Mouse (Mus musculus) heart, postnatal 10 days (tissue): Measurements from ENCODE around the gene Zfp974. TPM values are rescaled to one million over a fixed set of nuclear protein-coding genes. Genes with fewer than 3 reads are reported as not detected.
A peak's percentile ranks its signal among the peaks of the same experiment; 100 is the strongest.
"Not testable (repeated sequence)": the region's sequence is repeated elsewhere in the genome, so short reads cannot be mapped to it uniquely, and the experiment has no call there.

ENCODE experiments used
- DNase-seq, 2 experiments: peaks; one replicate each; pipeline ENCODE4 v3.0.0; 2021
- intact Hi-C: fragments of 180-260 bp; cut with DNase I; formaldehyde crosslinking; loops from one replicate; pipeline ENCODE4 v1.15.1; 2025
- total RNA-seq, 2 experiments: library from RNA; stranded (reverse); gene quantifications; 2 replicates each; pipeline ENCODE4 v1.2.3; 2021

Gene Zfp974
- 1 to 10 TPM; 6.2 to 8.5 TPM for total RNA-seq

DNA sequence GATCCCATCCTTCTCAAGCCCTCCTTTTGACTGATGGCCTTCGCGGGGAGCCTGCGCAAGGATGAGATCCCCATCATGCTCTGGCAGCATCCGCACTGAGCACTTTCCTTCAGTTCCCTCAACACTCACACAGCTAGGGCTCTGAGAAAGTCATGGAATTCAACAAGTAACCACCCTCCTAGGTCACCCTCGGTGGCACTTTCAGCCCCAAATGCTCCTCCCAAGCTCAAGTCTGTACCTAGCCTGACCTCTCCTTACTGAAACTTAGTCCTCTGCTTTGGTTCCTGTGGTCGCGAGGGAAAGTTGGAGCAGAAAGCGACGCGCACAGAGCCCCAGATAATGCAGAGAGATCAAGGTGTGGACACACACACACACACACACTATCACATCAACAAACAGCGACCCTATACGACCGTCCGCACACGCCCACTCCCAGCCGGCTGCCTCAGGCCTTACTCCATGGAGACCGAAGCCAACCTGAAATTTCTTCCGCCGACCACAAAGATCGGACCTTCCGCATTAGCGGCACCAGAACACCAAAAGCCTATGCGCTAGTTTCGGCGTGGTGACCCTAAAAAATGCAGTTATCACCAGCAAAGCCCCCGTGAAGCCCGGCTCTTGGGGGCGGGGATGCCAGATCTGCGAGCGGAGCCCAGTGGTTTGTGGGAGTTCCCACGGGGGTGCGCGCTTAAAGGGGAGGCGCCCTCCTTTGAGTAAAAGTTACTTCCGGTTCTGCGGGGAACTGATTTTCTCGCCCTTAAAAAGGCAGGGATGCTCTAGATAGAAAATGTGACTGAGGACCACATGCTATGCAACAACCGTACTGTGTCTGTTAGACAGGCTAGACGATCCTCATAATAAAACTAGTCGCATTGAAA lies at the start of gene Zfp974:
TSS of gene Zfp974 (minus strand) at position 643 of the 878 bp plus-strand sequence.
- DNase-seq, result peak; percentile 68 to 74
- intact Hi-C loops, result loop anchor here (5.0 kb wide), 1 partner anchor 72 kb away; the partner anchor contains the start of gene Zfp607a

DNA sequence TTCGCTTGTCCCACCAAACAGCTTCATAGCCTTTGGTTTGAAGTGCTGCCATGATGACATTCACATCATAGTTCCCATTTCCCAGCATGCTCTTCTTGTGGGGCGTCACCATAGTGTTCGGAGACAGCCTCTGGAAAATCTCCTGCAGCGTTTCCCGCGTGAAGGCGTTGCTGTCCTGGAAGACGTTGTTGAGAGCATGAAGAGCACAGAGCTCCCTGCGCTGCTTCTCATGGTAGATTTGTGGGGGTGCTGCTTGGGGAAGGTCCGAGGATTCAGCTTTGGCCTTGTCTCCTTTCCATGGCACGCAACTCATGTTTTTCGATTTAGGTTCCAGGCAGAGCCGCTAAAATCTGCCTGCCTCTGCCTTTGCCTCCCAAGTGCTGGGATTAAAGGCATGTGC lies 20.2 kb upstream of the Zfp974 start:
- DNase-seq, intact Hi-C loops: not testable (repeated sequence)

DNA sequence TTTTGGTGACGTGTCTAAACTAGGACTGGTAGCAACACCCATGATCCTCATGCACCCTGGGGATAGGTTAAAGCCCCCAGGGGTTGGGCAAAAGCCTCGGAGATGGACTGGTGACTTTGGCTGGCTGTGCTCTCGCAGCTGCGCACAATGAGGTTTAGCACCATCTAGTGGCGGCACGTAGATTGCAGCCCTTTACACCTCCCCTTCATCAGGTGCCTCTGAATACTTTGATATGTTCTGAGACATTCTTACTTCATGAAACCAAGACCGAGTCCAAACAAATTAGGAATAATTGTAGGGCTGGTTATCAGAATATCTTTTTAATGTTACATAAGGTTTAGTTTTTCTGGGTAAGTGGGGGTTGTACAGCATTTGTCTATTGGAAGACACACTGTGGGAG lies 12.6 kb upstream of the Zfp974 start:
- intact Hi-C loops, result not testable (repeated sequence)
- DNase-seq, result peak; percentile 24 to 29

DNA sequence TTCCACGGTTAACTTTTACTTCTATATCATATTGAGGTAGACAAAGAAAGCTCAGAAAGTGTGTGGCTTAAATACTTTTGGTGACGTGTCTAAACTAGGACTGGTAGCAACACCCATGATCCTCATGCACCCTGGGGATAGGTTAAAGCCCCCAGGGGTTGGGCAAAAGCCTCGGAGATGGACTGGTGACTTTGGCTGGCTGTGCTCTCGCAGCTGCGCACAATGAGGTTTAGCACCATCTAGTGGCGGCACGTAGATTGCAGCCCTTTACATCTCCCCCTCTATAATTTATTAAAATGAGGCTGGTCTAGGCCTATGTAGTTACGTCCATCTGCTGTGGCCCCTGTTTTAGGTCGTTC lies 4.5 kb upstream of the Zfp974 start:
- not testable (repeated sequence) for DNase-seq
- intact Hi-C loops, result loop anchor here (2.0 kb wide), 2 partner anchors 207 to 243 kb away; no protein-coding TSS in a partner anchor

DNA sequence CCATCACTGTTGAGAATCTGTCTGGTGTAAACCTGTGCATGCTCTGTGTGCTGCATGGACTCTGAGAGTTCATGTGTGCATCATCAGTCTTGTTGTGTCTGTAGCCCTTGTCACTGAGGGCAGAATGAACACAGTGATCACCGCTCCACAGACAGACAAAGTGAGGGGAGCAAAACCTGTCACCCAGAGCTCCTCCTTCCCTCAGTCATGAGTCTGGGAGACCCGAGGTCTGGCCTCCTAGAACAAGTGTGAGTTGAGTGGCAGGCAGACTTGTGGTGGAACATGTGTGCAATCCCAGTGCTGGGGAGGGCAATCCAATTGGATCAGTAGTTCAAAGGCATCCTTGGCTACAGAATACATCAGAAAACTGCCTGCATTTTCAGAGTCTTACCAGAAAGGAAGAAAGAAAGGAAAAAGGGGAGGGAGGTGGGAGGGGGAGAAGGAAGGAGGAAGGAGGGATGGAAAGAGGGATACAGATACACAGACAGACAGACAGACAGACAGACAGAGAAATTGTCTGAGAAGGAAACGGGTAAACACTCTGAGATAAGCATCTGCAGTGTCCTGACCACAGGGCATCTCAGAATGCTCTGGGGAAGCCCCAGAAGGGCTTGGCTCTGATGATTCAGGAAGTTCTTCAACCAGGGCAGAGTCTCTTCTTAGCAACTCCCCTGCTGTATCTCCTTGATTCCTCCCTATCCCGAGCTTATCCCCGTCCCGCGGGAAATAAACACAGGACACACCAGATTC lies 4.0 kb upstream of the Zfp974 start:
- peak in 1 of 2 experiments; percentile 6 for DNase-seq
- intact Hi-C loops, result loop anchor here (2.0 kb wide), 2 partner anchors 206 to 242 kb away; no protein-coding TSS in a partner anchor

DNA sequence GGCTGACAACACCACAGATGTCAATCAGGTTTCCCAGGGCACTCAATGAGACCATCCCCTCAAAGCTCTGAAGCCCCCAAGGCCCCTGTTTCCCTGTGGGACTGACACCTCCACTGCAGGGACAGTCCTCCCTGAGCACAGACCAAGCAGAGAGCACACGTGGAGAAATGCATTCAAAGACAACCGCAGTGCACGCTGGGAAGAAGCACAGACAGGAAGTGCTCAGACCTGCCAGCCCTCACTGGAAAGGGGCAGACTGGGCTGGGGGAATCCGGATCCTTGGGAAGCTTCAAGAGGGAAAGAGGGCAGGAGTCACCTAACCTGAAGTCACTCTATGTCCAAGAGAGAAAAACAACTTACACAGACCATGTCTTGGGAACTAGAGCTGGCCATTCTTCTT lies 2.2 kb downstream of the Zfp974 start:
- intact Hi-C loops, result loop anchor here (5.0 kb wide), 1 partner anchor 70 kb away; the partner anchor contains the start of gene Zfp607a
- not testable (repeated sequence) for DNase-seq

DNA sequence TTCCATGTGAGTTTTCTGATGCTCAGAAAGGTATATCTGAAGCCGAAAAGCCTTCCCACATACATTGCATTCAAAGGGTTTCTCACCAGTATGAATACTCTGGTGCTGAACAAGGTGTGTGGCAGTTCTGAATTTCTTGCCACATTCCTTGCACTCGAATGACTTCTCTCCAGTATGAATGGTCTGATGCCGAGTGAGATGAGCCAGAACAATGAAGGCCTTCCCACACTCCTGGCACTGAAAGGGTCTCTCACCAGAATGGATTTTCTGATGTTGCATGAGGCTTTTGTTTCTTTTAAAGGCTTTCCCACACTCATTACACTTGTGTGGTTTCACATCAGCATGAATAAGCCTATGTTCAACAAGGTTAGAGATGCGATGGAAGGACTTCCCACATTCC lies 18.3 kb downstream of the Zfp974 start:
- DNase-seq, intact Hi-C loops: not testable (repeated sequence)

DNA sequence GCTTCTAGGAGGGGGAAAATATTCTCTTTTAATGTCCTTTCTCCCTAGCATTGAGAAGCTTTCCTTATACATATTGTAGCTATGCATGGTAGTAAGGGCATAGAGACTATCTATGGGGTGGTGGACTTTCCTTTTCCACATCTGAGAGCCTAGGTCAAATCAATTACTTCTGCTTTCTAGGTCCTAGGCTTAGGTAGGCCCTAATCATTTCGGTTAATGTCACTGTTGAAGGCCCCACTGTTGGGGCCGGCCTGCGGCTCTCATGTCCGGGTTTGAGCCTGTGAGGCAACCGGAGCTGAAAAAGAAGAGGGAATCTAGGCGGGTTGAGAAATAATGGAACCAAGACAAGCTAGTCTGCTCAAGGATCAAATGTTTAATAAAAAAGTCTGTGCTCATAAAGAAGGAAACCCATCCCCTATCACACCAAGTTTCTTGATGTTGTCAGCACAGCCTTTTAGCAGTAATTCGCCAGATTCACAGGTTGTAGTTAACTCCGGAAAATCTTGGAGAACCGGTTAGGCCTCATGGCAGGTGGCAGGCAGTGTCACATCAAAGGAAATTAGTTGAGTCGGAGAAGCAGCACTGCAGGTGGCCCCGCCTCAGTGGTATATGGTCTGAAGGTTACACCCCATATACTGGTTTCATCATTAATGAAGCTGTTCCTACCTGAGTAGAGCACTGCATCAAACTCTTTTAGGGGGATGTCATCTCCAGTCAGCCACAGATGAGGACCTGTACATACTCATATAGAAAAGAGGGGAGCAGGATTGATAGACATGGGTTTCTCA lies 24.0 kb downstream of the Zfp974 start:
- DNase-seq, result no peak
- intact Hi-C loops, result no loop called here

DNA sequence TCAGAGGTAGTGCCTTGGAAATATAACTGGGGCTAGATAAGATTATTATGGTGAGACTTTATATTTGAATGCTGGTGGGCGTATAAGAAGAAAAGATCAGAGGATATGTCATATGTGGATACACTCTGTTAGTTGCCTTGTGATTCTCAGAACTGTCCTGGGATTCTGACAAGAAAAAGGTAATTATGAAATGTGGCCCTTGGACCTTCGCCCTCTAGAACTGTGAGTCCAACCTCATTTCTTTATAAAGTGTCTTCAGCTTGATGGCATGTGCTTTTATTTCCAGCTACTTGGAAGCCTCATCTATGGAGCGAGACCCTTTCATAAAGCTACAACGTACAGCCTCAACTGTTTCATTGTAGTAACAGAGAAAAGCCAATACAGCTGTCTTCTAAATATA lies 28.7 kb downstream of the Zfp974 start:
- intact Hi-C loops, result no loop called here
- no peak for DNase-seq

DNA sequence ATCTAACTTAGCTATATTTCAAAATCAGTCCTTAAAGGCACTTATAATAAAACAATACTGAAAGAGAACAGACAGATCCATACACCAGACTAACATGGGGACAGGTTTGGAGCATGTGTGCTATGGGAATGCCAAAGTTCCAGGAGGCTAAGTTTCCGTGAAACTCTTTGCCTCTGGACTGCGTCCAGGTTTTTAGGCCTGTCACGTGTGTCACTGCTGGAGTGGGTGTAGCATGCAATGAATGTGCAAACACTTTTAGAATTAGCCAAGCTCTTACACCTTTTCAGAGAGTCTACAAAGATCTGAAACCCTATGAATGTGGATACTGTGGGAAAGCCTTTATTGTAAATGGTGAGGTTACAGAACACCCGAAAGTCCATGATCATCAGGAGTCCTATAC lies 47.5 kb downstream of the Zfp974 start:
- intact Hi-C loops, result no loop called here
- DNase-seq, result peak; percentile 8 to 31

DNA sequence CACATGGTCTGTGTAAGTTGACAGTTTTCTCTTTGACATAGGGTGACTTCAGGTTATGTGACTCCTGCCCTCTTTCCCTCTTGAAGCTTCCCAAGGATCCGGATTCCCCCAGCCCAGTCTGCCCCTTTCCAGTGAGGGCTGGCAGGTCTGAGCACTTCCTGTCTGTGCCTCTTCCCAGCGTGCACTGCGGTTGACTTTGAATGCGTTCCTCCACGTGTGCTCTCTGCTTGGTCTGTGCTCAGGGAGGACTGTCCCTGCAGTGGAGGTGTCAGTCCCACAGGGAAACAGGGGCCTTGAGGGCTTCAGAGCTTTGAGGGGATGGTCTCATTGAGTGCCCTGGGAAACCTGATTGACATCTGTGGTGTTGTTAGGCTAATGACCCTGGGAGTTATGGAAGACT lies 66.7 kb downstream of the Zfp974 start:
- DNase-seq, intact Hi-C loops: not testable (repeated sequence)

DNA sequence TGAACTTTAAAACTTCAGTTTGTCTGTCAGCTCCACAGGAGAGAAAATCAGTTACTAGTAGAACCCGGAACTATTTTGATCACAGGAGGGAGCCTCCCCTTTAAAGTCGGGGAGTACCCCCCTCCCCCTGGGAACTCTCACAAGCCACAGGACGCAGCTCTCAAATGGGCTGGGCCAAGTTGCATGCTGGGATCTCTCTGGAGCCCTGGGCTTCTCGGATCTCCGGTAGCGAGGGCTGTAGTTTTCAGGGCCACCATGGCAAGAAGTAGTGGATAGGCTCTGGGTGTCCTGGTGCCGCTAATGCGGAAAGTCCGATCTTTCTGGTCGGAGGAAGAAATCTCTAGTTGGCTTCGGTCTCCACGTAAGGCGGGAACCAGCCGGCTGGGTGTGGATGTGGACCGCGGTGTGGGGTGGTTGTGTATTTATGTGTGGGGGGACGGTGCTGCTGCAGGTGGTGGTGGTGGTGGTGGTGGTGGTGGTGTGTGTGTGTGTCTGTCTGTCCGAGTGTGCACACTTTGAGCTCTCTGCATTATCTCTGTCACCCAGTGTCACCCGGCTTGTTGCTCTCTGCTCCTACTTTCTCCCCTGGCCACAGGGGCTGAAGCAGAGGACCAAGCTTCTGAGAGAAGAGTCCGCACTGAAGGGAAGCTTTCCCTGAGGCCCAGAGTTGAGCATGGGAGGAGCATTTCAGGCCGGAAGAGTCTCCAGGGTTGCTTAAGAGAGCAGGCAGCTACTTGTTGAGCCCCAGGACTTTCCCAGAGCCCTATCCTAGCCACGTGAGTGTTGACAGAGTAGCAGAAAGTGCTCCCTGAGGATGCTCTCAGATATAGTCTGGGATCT lies 68.6 kb downstream of the Zfp974 start:
- peak; percentile 87 for DNase-seq
- intact Hi-C loops, result no loop called here

DNA sequence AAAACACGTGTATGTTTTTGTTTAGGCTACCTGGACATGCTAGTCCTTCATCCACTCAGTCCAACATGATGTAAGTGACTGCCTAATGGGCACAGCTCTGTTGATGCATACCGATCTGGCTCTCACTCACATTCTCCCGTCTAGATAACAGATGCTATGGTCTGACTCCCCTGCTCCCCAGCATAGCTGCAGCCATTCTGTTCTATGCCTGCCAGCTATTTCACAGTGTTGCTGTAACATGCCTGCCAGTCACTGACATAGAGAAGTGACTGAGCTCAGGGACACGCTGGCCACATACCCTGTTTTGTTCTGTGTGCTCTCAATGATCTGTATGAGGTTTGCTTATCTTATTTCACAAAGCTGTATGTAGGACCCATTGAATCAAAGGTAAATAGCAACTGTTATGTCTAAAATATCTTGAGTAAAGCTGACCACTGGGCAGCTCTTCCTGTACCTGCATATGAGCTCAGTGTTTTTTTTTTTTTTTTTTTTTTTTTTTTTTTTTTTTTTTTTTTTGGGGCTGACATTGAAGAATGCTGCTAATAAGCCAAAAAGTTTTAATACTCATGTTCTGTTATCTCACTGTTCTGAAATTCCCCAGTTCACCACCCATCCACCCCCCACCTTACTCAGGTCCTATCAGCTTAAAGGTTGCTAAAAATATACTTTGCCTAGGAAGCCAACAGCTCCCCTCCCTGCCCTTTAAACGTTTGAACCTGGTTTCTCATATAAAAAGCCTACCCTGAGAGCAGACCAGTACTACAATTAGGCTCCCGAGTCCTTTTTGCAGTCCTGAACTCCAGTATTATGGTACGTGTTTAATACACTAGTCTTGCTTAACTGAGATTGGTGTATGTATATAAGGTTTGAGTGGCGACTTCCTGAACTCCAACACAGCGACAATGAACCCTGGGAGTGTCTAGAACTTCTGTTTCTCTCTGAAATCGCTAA lies 69.7 kb downstream of the Zfp974 start:
- intact Hi-C loops, result loop anchor here (5.0 kb wide), 1 partner anchor 68 kb away; the partner anchor contains the start of gene Zfp974

More for the DNA sequence above, 69.7 kb downstream of the Zfp974 start:
- peak; percentile 37 to 45 for DNase-seq

Other genes starting within 250 kb of the Zfp974 start
- gene Zfp607b, start 240.1 kb downstream of the Zfp974 start, total RNA-seq, result under 1 TPM; 0.62 to 0.69 TPM
- gene Zfp60, start 198.1 kb downstream of the Zfp974 start, total RNA-seq, result 10 to 100 TPM in 1 of 2 experiments, 1 to 10 TPM in 1; 7.4 to 11.2 TPM
- gene Zfp626, start 122.3 kb downstream of the Zfp974 start, total RNA-seq, result 1 to 10 TPM; 4.8 to 6.7 TPM
- gene Zfp59, start 90.9 kb downstream of the Zfp974 start, total RNA-seq, result 1 to 10 TPM; 2.6 to 3.6 TPM
- 1 to 10 TPM; 3.4 to 5.1 TPM for gene Zfp607a, start 71.9 kb downstream of the Zfp974 start, total RNA-seq
- gene Zfp780b, start 49.7 kb upstream of the Zfp974 start, total RNA-seq, result 10 to 100 TPM in 1 of 2 experiments, 1 to 10 TPM in 1; 7.5 to 10.8 TPM
- 1 to 10 TPM in 1 of 2 experiments, under 1 TPM in 1; 0.96 to 1.6 TPM for gene Zfp850, start 84.7 kb upstream of the Zfp974 start, total RNA-seq
- gene Psmc4, start 120.6 kb upstream of the Zfp974 start, total RNA-seq, result 100 to 1,000 TPM; 120 to 121 TPM
- under 1 TPM in 1 of 2 experiments, not detected in 1; 0.07 TPM for gene Fcgbp, start 141.8 kb upstream of the Zfp974 start, total RNA-seq
- gene 9530053A07Rik, start 200.0 kb upstream of the Zfp974 start, total RNA-seq, result not detected
- 10 to 100 TPM; 46.8 to 50.0 TPM for gene Fbl, start 240.2 kb upstream of the Zfp974 start, total RNA-seq